Mouse (Mus musculus): Measurements from ENCODE around the gene Arhgdib.

DNA sequence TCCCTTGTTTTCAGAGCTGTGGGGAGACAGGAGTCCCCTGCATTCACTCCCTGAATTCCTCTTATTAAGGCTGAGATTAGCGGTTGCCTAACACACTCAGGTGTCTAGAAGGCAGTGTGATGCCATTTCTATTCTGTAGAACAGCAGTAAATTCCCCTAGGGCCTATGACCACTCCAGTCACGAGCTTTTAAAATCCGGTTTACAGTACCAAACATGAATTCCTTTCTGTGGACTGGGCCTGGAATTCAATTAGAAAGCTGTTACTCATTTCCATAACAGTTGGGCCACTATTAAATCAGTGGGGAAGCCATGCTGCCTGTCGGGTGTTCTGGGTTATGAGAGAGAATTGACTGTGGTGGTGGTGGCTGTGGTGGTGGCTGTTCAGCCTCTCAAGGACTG lies 6.0 kb upstream of the Arhgdib start:
- TF ChIP-seq CTCF (IDR thresholded peaks at IDR 0.05; ENCODE audit: control insufficient read depth, insufficient read depth, insufficient replicate concordance, low read depth, low read length) (no peak), POLR2A (IDR thresholded peaks at IDR 0.05; ENCODE audit: control insufficient read depth, low read depth, low read length) (no peak)
